Mouse (Mus musculus): ENCODE measurements around the gene Ephx4. TPM values are rescaled to one million over a fixed set of nuclear protein-coding genes. Genes with fewer than 3 reads are reported as not detected.

Gene Ephx4
- polyA plus RNA-seq, 1 experiment from 2014 or later, result 1.6 TPM

- WGBS, result 85% methylated on average over 4 of the region's 4 CpGs
- no peak for DNase-seq
- Histone ChIP-seq H3K27me3 (ENCODE audit: insufficient read depth, low read length) (no peaks in the 10 kb centered on the region), H3K9ac (no peak overlapping the region), H3K27ac (ENCODE audit: low read depth) (no peak overlapping the region), H3K4me3 (ENCODE audit: low read depth, low read length) (no peak overlapping the region), H3K36me3 (ENCODE audit: insufficient read depth) (no peaks in the 10 kb centered on the region), H3K9me3 (ENCODE audit: low read depth, low read length) (no peaks in the 10 kb centered on the region), H3K4me2 (no peak overlapping the region), H3K4me1 (ENCODE audit: insufficient read depth) (no peaks in the 10 kb centered on the region)
- no peak for ATAC-seq (ENCODE audit: insufficient read depth)
- no peak for TF ChIP-seq CTCF (IDR thresholded peaks at IDR 0.05; ENCODE audit: low read depth)
These were observed 41.7 kb downstream of the Ephx4 start for GRCm38 (mm10) chr5:107444251-107444650.

- no peak for TF ChIP-seq CTCF (IDR thresholded peaks at IDR 0.05; ENCODE audit: low read depth)
- no peaks in the 10 kb centered on the region for H3K4me1 ChIP-seq (ENCODE audit: insufficient read depth)
- H3K4me2 ChIP-seq, result no peak overlapping the region
- no peak overlapping the region for H3K4me3 ChIP-seq (ENCODE audit: low read depth, low read length)
- DNase-seq (no peak), ATAC-seq (ENCODE audit: insufficient read depth) (no peak)
- H3K9me3 ChIP-seq (ENCODE audit: low read depth, low read length), result no peaks in the 10 kb centered on the region
- no peaks in the 10 kb centered on the region for H3K27me3 ChIP-seq (ENCODE audit: insufficient read depth, low read length)
- H3K9ac ChIP-seq, result no peak overlapping the region
- H3K36me3 ChIP-seq (ENCODE audit: insufficient read depth), result 0 out of 2 replicates have a peak, but pooled peaks cover 4% of the 10 kb centered on the region
- 73% methylated on average over 4 of the region's 4 CpGs for WGBS
- no peak overlapping the region for H3K27ac ChIP-seq (ENCODE audit: low read depth)
These were observed 45.4 kb downstream of the Ephx4 start for GRCm38 (mm10) chr5:107447977-107448376.

DNA sequence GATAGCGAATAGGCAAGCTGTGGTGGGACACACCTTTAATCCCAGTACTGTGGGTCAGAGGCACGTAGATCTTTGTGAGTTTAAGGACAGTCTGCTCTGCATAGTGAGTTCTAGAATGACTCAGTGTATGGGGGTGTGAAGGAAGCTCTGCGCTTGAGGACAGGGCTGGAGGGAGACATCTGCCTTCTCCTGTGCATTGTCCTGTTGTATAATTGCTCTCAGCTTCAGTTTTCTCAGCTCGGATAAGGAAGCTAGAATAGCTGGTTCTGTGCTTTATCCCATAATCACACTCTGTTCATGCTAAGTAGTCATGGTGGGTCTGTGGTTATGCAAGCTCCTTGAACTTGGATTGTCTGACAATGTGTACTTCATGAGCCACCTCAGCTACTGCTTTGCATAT, 46.2 kb downstream of the Ephx4 start:
- DNase-seq (no peak), ATAC-seq (ENCODE audit: insufficient read depth) (no peak)
- TF ChIP-seq CTCF (IDR thresholded peaks at IDR 0.05; ENCODE audit: low read depth), result no peak
- Histone ChIP-seq H3K4me2 (no peak overlapping the region), H3K9ac (no peak overlapping the region), H3K4me1 (ENCODE audit: insufficient read depth) (no peaks in the 10 kb centered on the region), H3K36me3 (ENCODE audit: insufficient read depth) (0 out of 2 replicates have a peak, but pooled peaks cover 4% of the 10 kb centered on the region), H3K9me3 (ENCODE audit: low read depth, low read length) (no peaks in the 10 kb centered on the region), H3K4me3 (ENCODE audit: low read depth, low read length) (no peak overlapping the region), H3K27me3 (ENCODE audit: insufficient read depth, low read length) (no peaks in the 10 kb centered on the region), H3K27ac (ENCODE audit: low read depth) (no peak overlapping the region)
- 90% methylated on average over 4 of the region's 4 CpGs for WGBS

DNA sequence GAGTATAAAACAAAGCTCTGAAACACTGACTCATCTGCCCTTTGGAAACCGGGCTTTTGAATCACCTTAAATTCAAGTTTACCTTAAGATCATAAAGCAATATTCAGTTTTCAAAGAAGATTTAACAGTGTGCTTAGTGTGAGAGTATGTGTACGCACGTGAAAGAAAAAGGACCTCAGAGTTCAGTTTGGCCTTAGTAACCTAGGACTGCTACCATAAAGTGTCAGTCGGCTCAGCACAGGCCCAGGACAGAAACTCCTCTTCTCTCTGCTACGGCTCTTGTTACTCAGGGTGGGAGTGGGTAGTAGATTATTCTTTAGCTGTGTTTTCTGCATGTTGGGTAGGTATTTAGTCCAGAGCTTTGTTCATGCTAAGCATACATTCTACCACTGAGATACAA, 47.1 kb downstream of the Ephx4 start:
- Histone ChIP-seq H3K4me3 (ENCODE audit: low read depth, low read length) (no peak overlapping the region), H3K27ac (ENCODE audit: low read depth) (no peak overlapping the region), H3K36me3 (ENCODE audit: insufficient read depth) (0 out of 2 replicates have a peak, but pooled peaks cover 4% of the 10 kb centered on the region), H3K9ac (no peak overlapping the region), H3K27me3 (ENCODE audit: insufficient read depth, low read length) (no peaks in the 10 kb centered on the region), H3K9me3 (ENCODE audit: low read depth, low read length) (no peaks in the 10 kb centered on the region), H3K4me1 (ENCODE audit: insufficient read depth) (no peaks in the 10 kb centered on the region), H3K4me2 (no peak overlapping the region)
- DNase-seq (no peak), ATAC-seq (ENCODE audit: insufficient read depth) (no peak)
- 85% methylated on average over 5 of the region's 5 CpGs for WGBS
- TF ChIP-seq CTCF (IDR thresholded peaks at IDR 0.05; ENCODE audit: low read depth), result no peak

DNA sequence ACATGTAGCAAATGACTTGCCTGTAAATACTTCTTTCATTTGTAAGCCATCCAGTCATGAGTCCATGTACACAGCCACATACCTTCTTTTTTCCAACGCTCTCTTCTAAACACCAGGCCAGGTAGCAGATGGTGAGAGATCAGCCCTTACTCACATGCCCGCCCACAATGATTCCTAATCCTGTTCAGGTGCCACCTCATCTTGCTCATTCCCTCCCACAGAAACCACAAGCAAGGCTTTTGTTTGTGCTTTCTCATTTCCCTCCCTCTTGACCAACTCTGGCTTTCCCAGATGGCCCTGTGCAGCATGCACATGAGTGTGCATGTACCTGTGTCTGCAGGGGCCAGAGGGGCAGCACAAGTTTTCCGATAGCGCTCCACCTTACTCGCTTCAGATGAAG, 47.8 kb downstream of the Ephx4 start:
- H3K27me3 ChIP-seq (ENCODE audit: insufficient read depth, low read length), result no peaks in the 10 kb centered on the region
- H3K9me3 ChIP-seq (ENCODE audit: low read depth, low read length), result no peaks in the 10 kb centered on the region
- H3K4me2 ChIP-seq, result no peak overlapping the region
- no peak overlapping the region for H3K27ac ChIP-seq (ENCODE audit: low read depth)
- ATAC-seq (ENCODE audit: insufficient read depth), result no peak
- no peak for TF ChIP-seq CTCF (IDR thresholded peaks at IDR 0.05; ENCODE audit: low read depth)
- no peaks in the 10 kb centered on the region for H3K4me1 ChIP-seq (ENCODE audit: insufficient read depth)
- WGBS, result 94% methylated on average over 5 of the region's 5 CpGs
- H3K36me3 ChIP-seq (ENCODE audit: insufficient read depth), result 0 out of 2 replicates have a peak, but pooled peaks cover 4% of the 10 kb centered on the region
- no peak overlapping the region for H3K4me3 ChIP-seq (ENCODE audit: low read depth, low read length)
- no peak overlapping the region for H3K9ac ChIP-seq
- no peak for DNase-seq

- Histone ChIP-seq H3K4me3 (ENCODE audit: low read depth, low read length) (no peak overlapping the region), H3K36me3 (ENCODE audit: insufficient read depth) (no peaks in the 10 kb centered on the region), H3K9ac (no peak overlapping the region), H3K27ac (ENCODE audit: low read depth) (no peak overlapping the region), H3K27me3 (ENCODE audit: insufficient read depth, low read length) (no peaks in the 10 kb centered on the region), H3K4me2 (no peak overlapping the region), H3K9me3 (ENCODE audit: low read depth, low read length) (no peaks in the 10 kb centered on the region), H3K4me1 (ENCODE audit: insufficient read depth) (no peaks in the 10 kb centered on the region)
- WGBS, result 83% methylated on average over 4 of the region's 4 CpGs
- no peak for TF ChIP-seq CTCF (IDR thresholded peaks at IDR 0.05; ENCODE audit: low read depth)
- DNase-seq (no peak), ATAC-seq (ENCODE audit: insufficient read depth) (no peak)
These were observed 59.9 kb downstream of the Ephx4 start for GRCm38 (mm10) chr5:107462147-107463076.

- Histone ChIP-seq H3K36me3 (ENCODE audit: insufficient read depth) (peaks cover 5% of the 10 kb centered on the region), H3K27me3 (ENCODE audit: insufficient read depth, low read length) (no peaks in the 10 kb centered on the region)
These were observed 64.0 kb downstream of the Ephx4 start for GRCm38 (mm10) chr5:107466501-107466900.

More at GRCm38 (mm10) chr5:107466501-107466900, 64.0 kb downstream of the Ephx4 start:
- no peak for ATAC-seq (ENCODE audit: insufficient read depth)
- WGBS, result 54% methylated on average over 5 of the region's 5 CpGs
- Histone ChIP-seq H3K4me3 (ENCODE audit: low read depth, low read length) (no peak overlapping the region), H3K4me2 (no peak overlapping the region), H3K9me3 (ENCODE audit: low read depth, low read length) (no peaks in the 10 kb centered on the region), H3K4me1 (ENCODE audit: insufficient read depth) (no peaks in the 10 kb centered on the region), H3K27ac (ENCODE audit: low read depth) (no peak overlapping the region), H3K9ac (no peak overlapping the region)
- TF ChIP-seq CTCF (IDR thresholded peaks at IDR 0.05; ENCODE audit: low read depth), result no peak
- DNase-seq, result no peak

All from lung, embryonic 14.5 days (tissue).